ENCODE assay signal across 8 mouse cellular contexts in genomic region chr19:36553561-36554045, GRCm38 (mm10). TPM values are rescaled to one million over a fixed set of nuclear protein-coding genes. Genes with fewer than 3 reads are reported as not detected.
DNase-seq lines count a peak whose midpoint lies in the region; ATAC-seq lines count a peak whose summit lies in the region.

No protein-coding gene starts in this region.

- peak overlapping the region; percentile 57 for H3K9ac ChIP-seq in intestine, embryonic 15.5 days
- peak overlapping the region; percentile 80 for H3K9ac ChIP-seq in midbrain, embryonic 15.5 days

- H3K36me3 ChIP-seq in erythroblast, embryonic 14.5 days (ENCODE audit: control insufficient read depth), result no peaks in the 10 kb centered on the region
- no peaks in the 10 kb centered on the region for H3K36me3 ChIP-seq in intestine, embryonic 15.5 days
- H3K36me3 ChIP-seq in midbrain, embryonic 15.5 days (replicated peaks), result no peaks in the 10 kb centered on the region

- H3K27ac ChIP-seq in intestine, embryonic 15.5 days, result no peak overlapping the region
- peak overlapping the region; percentile 91 for H3K27ac ChIP-seq in midbrain, embryonic 15.5 days

- 4% methylated on average over 20 of the region's 20 CpGs for WGBS in intestine, embryonic 15.5 days
- 4% methylated on average over 20 of the region's 20 CpGs for WGBS in midbrain, embryonic 15.5 days

- ATAC-seq in erythroblast, adult 5-6 weeks (replicated peaks; ENCODE audit: low FRiP score, poor library complexity, severe bottlenecking), result no peak; the same call in 1 of the 2 replicates
- no peak for ATAC-seq in intestine, embryonic 15.5 days
- ATAC-seq in midbrain, embryonic 15.5 days (replicated peaks), result peak; percentile 33
- no peak for ATAC-seq in erythroid progenitor cell, adult 5-6 weeks (replicated peaks; ENCODE audit: low FRiP score, poor library complexity, severe bottlenecking)

- H3K27me3 ChIP-seq in erythroblast, embryonic 14.5 days (ENCODE audit: control insufficient read depth), result peaks cover 72% of the 10 kb centered on the region
- H3K27me3 ChIP-seq in intestine, embryonic 15.5 days (replicated peaks), result no peaks in the 10 kb centered on the region
- peaks cover 4% of the 10 kb centered on the region; the same call in 1 of the 2 replicates for H3K27me3 ChIP-seq in midbrain, embryonic 15.5 days (replicated peaks)

- peak overlapping the region; percentile 96 for H3K4me2 ChIP-seq in intestine, embryonic 15.5 days (replicated peaks)
- peak overlapping the region; percentile 87 for H3K4me2 ChIP-seq in midbrain, embryonic 15.5 days

- DNase-seq in right cerebral cortex, adult 18-20 months, result peak; percentile 29
- no peak for DNase-seq in right cerebral cortex, postnatal 36 days (ENCODE audit: low spot score in 2 of 2)
- DNase-seq in urinary bladder, postnatal 36 days (ENCODE audit: low spot score in 2 of 2), result no peak

- peaks cover 11% of the 10 kb centered on the region for H3K4me1 ChIP-seq in erythroblast, embryonic 14.5 days (ENCODE audit: control insufficient read depth)
- H3K4me1 ChIP-seq in intestine, embryonic 15.5 days (replicated peaks), result 0 out of 2 replicates have a peak, but pooled peaks cover 2% of the 10 kb centered on the region
- H3K4me1 ChIP-seq in midbrain, embryonic 15.5 days, result 0 out of 2 replicates have a peak, but pooled peaks cover 10% of the 10 kb centered on the region

- peak overlapping the region; percentile 70 for H3K4me3 ChIP-seq in erythroblast, embryonic 14.5 days (replicated peaks)
- H3K4me3 ChIP-seq in intestine, embryonic 15.5 days (replicated peaks), result peak overlapping the region; percentile 82
- H3K4me3 ChIP-seq in midbrain, embryonic 15.5 days, result peak overlapping the region; percentile 81

- peaks cover 3% of the 10 kb centered on the region; the same call in 1 of the 2 replicates for H3K9me3 ChIP-seq in erythroblast, embryonic 14.5 days (ENCODE audit: control insufficient read depth, low read length)
- H3K9me3 ChIP-seq in intestine, embryonic 15.5 days, result no peaks in the 10 kb centered on the region
- H3K9me3 ChIP-seq in midbrain, embryonic 15.5 days, result no peaks in the 10 kb centered on the region

RNA-seq across cellular contexts. Expression of gene Hectd2, which starts 0.8 kb away (rescaled TPM):
- 0.01 TPM in 1 of 2 replicates, not detected in the other for polyA plus RNA-seq in erythroblast, embryonic 14.5 days (2012)
- total RNA-seq in erythroblast, adult 5-6 weeks (2015; ENCODE audit: low replicate concordance), result 0.84 and 2.9 TPM in 2 replicates
- not detected in 2 replicates for total RNA-seq in erythroblast, adult 5-6 weeks (2017; ENCODE audit: low replicate concordance)
- 1.9 and 2.2 TPM in 2 replicates for polyA plus RNA-seq in intestine, embryonic 15.5 days (2015; fragmentation: Nextera tagmentation; extraction: Ambion mirVana)
- 11.2 and 12.4 TPM in 2 replicates for polyA plus RNA-seq in midbrain, embryonic 15.5 days (2015; fragmentation: Nextera tagmentation; extraction: Ambion mirVana)
- total RNA-seq in erythroid progenitor cell, adult 5-6 weeks (2015; ENCODE audit: low replicate concordance), result 0.84 TPM in 1 of 2 replicates, not detected in the other
- 1.1 and 4.2 TPM in 2 replicates for total RNA-seq in erythroid progenitor cell, adult 5-6 weeks (2017; ENCODE audit: low replicate concordance)
